Mouse (Mus musculus) megakaryocyte, adult 5-6 weeks (primary cell): ENCODE data around the gene A630073D07Rik. TPM values are rescaled to one million over a fixed set of nuclear protein-coding genes. Genes with fewer than 3 reads are reported as not detected.
"Not testable (repeated sequence)": the region's sequence is repeated elsewhere in the genome, so short reads cannot be mapped to it uniquely, and the experiment has no call there.

Experiments
- ATAC-seq: 2 replicates; pipeline ENCODE4 v1.8.0; 2016; ENCODE audit warnings: mild to moderate bottlenecking, inconsistent platforms; ENCODE audit not compliant: poor library complexity, severe bottlenecking
- total RNA-seq, 2 experiments: library from RNA; stranded (forward) in 1 of 2; stranded (reverse) in 1 of 2; fragments of 153-499, 151-499 nt in 1 of 2; fragments of 221-1000, 200-1000 nt in 1 of 2; gene quantifications; 2 replicates each; pipeline versions ENCODE4 v1.2.3 to v1.2.4; 2015 to 2017

A630073D07Rik gene
- total RNA-seq (2015) (not detected in 2 replicates), total RNA-seq (2017) (not detected in 2 replicates)

- ATAC-seq, result no peak
Observed at GRCm38 (mm10) chr6:132651426-132651825, at the start of gene A630073D07Rik. TSS of gene A630073D07Rik (minus strand) at chr6:132651526.

DNA sequence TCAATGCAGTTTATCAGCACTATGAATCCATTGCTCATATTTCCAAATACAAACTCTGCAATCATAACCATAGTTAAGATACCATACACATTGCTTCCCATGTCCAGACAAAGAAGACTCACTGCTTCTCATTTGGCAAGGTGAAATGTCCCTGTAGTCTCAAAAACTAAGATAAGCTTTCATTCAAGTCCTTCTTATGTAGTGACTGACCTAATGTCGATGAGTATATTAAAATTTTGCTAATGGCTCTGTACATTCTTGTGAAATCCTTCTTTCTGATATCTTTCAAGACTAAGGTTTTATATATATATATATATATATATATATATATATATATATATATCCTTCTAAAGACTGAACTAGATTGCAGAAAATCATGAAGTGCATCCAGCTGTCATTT lies 49.6 kb upstream of the A630073D07Rik start, which contains the start of gene Tas2r121:
Gene Tas2r121, minus strand, starts transcription at position 101 of the 400 bp plus-strand sequence.
- ATAC-seq, result no peak

DNA sequence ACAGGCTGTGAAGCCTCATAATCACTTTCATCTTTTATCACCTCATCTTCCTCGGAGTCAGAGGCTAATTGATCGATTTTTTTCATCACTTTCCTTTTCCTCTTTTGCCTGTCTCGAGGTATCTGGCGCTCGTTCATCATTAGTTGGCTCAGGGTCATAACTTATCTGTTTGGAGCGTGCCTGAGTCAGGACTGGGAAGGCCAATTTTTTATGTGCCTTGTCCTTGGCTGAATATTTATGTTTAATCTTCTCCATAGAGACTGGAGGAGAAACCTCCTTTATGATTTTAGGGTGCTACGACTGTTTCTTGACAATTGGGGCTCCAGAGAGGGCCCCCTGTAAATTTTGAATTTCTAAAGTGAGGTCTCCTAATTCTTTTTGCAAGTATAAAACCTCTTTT lies 40.3 kb upstream of the A630073D07Rik start:
- ATAC-seq, result not testable (repeated sequence)

DNA sequence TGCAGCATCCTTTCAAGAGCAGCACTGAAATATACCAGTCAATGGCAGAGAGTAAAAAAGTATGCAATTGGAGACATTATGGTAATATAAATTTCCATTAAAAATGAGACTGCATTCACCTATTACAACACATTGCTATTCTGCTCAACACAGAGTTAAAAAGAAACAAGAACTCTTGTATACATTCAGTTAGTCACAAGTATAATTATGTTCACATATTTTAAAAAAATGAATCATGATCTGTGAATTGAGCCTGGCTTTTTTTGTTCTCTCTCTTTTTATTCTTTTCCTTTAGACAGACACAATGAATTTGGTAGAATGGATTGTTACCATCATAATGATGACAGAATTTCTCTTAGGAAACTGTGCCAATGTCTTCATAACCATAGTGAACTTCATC lies 5.3 kb upstream of the A630073D07Rik start, which contains the start of gene Tas2r120:
Gene Tas2r120, plus strand, starts transcription at position 301 of the 400 bp plus-strand sequence.
- no peak for ATAC-seq

GRCm38 (mm10) chr6:132649399-132649798 lies 1.9 kb downstream of the A630073D07Rik start:
- 0 out of 2 replicates have a peak, but pooled peaks have one; percentile 30 for ATAC-seq

GRCm38 (mm10) chr6:132595613-132596012 lies 55.7 kb downstream of the A630073D07Rik start, which contains the start of gene Prp2:
TSS of gene Prp2 (plus strand) at chr6:132595913.
- not testable (repeated sequence) for ATAC-seq

Other genes with a start within 250 kb of the A630073D07Rik start
- gene Prh1, start 81.7 kb downstream of the A630073D07Rik start, total RNA-seq (2015), result not detected in 2 replicates
- not detected in 2 replicates for gene Prh1, start 81.7 kb downstream of the A630073D07Rik start, total RNA-seq (2017)
- not detected in 2 replicates for gene Prp2, start 55.6 kb downstream of the A630073D07Rik start, total RNA-seq (2015)
- gene Prp2, start 55.6 kb downstream of the A630073D07Rik start, total RNA-seq (2017), result not detected in 2 replicates
- gene Tas2r120, start 5.4 kb upstream of the A630073D07Rik start, total RNA-seq (2015), result not detected in 2 replicates
- not detected in 2 replicates for gene Tas2r120, start 5.4 kb upstream of the A630073D07Rik start, total RNA-seq (2017)
- gene Tas2r121, start 49.5 kb upstream of the A630073D07Rik start, total RNA-seq (2015), result not detected in 2 replicates
- not detected in 2 replicates for gene Tas2r121, start 49.5 kb upstream of the A630073D07Rik start, total RNA-seq (2017)
- not detected in 2 replicates for gene Tas2r122, start 60.4 kb upstream of the A630073D07Rik start, total RNA-seq (2015)
- gene Tas2r122, start 60.4 kb upstream of the A630073D07Rik start, total RNA-seq (2017), result not detected in 2 replicates
- gene Tas2r115, start 86.5 kb upstream of the A630073D07Rik start, total RNA-seq (2015), result not detected in 2 replicates
- not detected in 2 replicates for gene Tas2r115, start 86.5 kb upstream of the A630073D07Rik start, total RNA-seq (2017)
- gene Tas2r124, start 103.2 kb upstream of the A630073D07Rik start, total RNA-seq (2015), result not detected in 2 replicates
- gene Tas2r124, start 103.2 kb upstream of the A630073D07Rik start, total RNA-seq (2017), result not detected in 2 replicates
- gene Tas2r102, start 110.6 kb upstream of the A630073D07Rik start, total RNA-seq (2015), result not detected in 2 replicates
- not detected in 2 replicates for gene Tas2r102, start 110.6 kb upstream of the A630073D07Rik start, total RNA-seq (2017)
- not detected in 2 replicates for gene Tas2r136, start 126.6 kb upstream of the A630073D07Rik start, total RNA-seq (2015)
- gene Tas2r136, start 126.6 kb upstream of the A630073D07Rik start, total RNA-seq (2017), result not detected in 2 replicates
- gene Tas2r117, start 151.3 kb upstream of the A630073D07Rik start, total RNA-seq (2015), result not detected in 2 replicates
- not detected in 2 replicates for gene Tas2r117, start 151.3 kb upstream of the A630073D07Rik start, total RNA-seq (2017)
- not detected in 2 replicates for gene Tas2r123, start 195.6 kb upstream of the A630073D07Rik start, total RNA-seq (2015)
- gene Tas2r123, start 195.6 kb upstream of the A630073D07Rik start, total RNA-seq (2017), result not detected in 2 replicates
- gene Tas2r116, start 203.9 kb upstream of the A630073D07Rik start, total RNA-seq (2015), result not detected in 2 replicates
- gene Tas2r116, start 203.9 kb upstream of the A630073D07Rik start, total RNA-seq (2017), result not detected in 2 replicates
- gene Tas2r110, start 216.5 kb upstream of the A630073D07Rik start, total RNA-seq (2015), result not detected in 2 replicates
- gene Tas2r110, start 216.5 kb upstream of the A630073D07Rik start, total RNA-seq (2017), result not detected in 2 replicates
- not detected in 2 replicates for gene Tas2r113, start 241.5 kb upstream of the A630073D07Rik start, total RNA-seq (2015)
- gene Tas2r113, start 241.5 kb upstream of the A630073D07Rik start, total RNA-seq (2017), result not detected in 2 replicates